Mouse (Mus musculus) small intestine, adult 2 months (tissue): ENCODE measurements around the gene Apela.

Source experiments
- CTCF ChIP-seq: fragments of 200-500 bp; IDR thresholded peaks from 2 replicates; pipeline ENCODE4 v1.5.1; 2012; ENCODE audit warnings: low read depth, mild to moderate bottlenecking, control low read depth, inconsistent platforms, low read length, moderate library complexity, mixed read lengths; ENCODE audit not compliant: insufficient replicate concordance, insufficient read length; ENCODE audit errors: extremely low read depth
- POLR2A ChIP-seq: fragments of 200-500 bp; IDR thresholded peaks from 2 replicates; pipeline ENCODE4 v1.6.1; 2012; ENCODE audit warnings: low read depth, mild to moderate bottlenecking, control low read depth, inconsistent platforms, low read length, moderate library complexity

DNA sequence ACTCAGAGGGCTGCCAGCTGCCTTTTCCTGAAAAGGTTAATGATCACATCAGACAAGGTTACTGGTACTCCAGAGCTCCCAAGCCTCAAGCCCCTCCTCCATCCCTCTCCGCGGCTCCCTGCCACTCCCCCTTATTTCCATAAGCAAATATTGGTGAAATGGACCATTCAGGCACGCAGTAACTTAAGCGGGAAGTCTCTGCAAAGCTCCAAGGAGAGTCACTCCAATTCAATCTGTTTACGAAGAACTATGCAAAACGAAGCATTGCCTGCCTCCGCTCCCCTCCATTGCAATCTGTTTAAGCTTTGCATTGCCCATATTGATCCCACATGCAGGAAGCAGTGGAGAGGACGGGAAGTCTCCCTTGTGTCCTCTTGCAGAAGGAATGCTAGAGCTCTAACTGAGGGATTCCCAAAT is at the start of gene Apela:
- TF ChIP-seq CTCF, result no peak
- TF ChIP-seq POLR2A, result no peak
